Mouse (Mus musculus): ENCODE measurements at regions not wholly inside any gene's neighbourhood (a gene's known extent, or its start where the extent isn't known, plus 50 kb on each side); places are given as distances from the start of the nearest gene placed in this dataset.

DNA sequence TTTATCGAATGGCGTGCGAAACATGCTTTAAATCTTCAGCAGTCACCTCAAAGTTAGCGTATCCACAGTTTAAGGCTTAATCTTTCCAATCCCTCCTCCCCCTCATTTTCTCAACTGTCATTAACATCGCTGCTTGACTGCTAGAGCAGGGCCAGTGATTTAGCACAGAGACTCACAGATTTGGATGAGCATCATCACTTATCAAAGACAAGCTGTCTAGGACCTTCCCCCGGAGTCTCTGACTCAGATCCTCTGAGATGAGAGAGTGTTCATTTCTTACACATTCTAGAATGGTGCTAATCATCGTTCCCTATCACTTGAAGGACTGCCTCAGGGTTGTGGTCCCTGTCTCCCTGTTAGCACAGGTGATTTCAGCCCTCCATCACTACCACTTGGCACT lies 112.1 kb upstream of the Tmem132c start:
- DNase-seq = no peak

DNA sequence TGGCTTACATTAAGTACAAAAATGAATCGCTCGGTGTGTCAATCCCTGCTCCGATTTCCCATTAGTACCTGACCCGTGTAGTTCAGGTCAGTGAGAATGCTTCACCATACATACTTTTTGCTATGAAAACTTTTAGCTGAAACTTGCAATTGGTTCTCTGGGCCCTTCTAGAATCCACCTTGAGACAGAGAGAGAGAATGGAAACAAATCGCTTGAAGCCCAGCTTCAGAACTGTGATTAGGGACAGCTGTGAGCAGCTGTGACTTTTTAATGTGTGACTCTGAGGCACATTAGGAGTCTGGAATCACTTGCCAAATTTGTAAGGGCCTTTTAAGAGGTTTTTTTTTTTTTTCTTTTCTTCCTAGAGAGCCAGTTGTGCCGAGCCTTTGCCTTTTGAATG lies 107.2 kb upstream of the Tmem132c start:
- no peak for DNase-seq

DNA sequence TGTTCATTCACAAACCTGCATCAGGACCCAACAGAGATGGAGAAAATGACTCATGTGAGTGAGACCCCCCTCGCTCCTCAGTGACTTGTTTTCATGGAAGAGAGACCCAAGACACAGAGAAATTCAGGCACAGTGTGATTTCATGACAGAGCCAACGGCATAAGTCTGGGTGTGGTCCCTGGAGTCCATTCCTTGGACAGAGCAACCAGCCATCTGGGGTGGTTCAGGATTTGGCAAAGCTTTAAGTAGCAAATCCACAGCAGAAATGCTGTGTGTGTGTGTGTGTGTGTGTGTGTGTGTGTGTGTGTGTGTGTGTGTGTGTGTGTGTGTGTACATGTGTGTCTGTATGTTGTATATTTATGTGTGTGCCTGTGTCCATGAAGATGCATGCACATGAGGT lies 101.0 kb upstream of the Tmem132c start:
- DNase-seq = no peak

DNA sequence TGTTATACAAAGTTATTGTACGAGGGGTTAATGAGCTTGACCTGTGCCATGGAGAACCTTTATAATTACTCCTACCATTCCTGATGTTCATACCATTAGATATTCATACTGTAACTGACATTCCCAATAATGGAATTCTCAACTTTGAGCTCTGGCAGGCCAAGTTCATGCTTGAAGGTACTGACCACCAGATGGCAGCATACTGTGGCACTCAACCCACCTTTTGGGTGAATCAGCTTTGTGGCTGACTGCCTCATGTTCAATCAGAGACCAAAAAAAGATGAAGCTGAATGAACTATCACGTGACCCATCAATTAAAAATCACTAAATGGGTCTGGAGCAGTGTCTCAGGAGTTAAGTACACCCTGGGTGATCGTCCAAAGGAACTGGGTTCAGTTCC lies 81.3 kb upstream of the Tmem132c start:
- peak; percentile 40 for DNase-seq

- DNase-seq = no peak
These were observed 78.2 kb upstream of the Tmem132c start for GRCm38 (mm10) chr5:127163376-127163775.

DNA sequence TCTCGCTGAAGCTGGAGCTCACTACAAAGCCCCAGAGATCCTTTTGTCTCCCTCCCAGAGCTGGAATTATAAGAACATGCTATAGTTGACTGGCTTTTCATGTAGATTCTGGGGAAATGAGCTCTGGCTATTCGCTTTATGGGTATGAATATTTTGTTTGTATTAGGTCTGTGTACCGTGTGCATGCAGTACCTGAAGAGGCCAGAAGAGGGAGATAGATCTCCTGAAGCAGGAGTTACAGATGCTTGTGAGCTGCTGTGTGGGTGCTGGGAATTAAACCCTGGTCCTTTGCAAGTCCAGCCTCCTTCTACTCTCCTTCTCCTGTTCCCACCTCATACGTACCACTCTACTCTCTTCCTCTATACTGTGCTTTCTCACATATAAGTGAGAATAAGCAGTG lies 52.6 kb upstream of the Tmem132c start:
- no peak for DNase-seq
